Mouse (Mus musculus) E14TG2a.4 (cell line): ENCODE results near the gene Rab8b.

Experiments used
- CTCF ChIP-seq: conservative IDR thresholded peaks from 2 replicates; pipeline ENCODE4 v1.5.1; 2014; ENCODE audit warnings: low read length
- POU5F1 ChIP-seq: IDR thresholded peaks from 2 replicates; pipeline ENCODE4 v1.6.1; 2014; ENCODE audit warnings: low read length, borderline replicate concordance

GRCm38 (mm10) chr9:66862202-66862601 is 57.3 kb downstream of the Rab8b start:
- no peak for TF ChIP-seq POU5F1
- no peak for TF ChIP-seq CTCF
